Mouse (Mus musculus) MEL-GATA-1-ER (cell line): ENCODE results near the gene Sash1.

ENCODE experiments used
- DNase-seq: peaks from one replicate; pipeline ENCODE4 v3.0.0-alpha.2; 2012; ENCODE audit warnings: low read depth; ENCODE audit errors: extremely low read depth

The Sash1 gene

DNA sequence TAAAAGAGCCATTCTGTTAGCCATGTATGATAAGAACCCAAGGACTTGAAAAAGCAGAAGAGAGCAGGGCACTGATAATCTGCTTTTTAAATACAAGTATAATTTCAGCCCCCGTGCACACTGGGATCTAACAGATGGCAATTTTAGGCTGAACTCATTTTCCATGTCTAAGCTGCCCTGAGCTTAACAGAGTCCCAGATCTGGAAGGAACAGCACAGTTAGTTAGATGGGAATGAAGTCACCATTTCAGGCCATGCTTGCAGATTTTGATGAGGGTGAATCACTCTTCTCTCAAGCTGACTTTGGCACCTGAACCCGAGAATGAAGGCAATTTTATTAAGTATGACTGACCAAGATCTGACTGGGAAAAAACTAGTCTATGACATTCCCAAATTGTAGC lies 28.9 kb downstream of the Sash1 start:
- no peak for DNase-seq

DNA sequence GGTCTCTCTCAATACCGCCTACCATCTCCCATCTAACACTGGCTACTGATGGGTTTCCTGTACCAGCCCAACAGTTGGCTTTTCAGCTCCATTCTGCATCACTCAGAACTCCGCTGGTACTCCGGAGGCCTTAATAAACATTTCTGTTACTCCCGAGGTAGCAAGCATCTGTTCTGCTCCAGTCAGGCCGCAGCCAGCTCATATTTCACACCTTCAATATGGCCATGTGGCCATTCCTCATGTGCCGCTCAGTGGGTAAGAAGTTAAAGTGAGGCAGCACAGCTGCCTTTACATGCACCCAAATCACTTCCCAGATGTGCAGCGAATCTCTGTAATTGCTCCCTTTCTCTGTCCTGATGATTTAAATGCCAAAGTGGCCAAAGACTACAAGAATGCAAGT lies 32.5 kb downstream of the Sash1 start:
- no peak for DNase-seq

DNA sequence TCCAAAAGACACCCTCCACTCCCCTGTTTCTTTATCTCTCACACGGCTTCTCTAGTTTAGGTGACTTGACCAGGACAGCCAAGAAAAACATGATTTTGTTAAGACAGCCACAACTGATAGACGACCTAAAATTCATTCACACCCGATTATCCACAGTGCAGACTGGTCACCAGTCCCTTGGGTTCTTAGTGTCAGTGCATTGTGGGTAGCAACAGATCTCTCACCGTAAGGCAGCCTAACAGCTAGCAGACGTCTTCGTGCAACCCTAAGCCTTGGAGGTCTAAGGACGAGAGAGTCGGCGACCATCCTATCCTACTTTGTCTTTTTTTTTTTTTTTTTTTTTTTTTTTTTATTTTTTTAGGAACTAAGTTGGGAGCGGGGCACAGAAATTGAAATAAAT lies 34.2 kb downstream of the Sash1 start:
- no peak for DNase-seq

DNA sequence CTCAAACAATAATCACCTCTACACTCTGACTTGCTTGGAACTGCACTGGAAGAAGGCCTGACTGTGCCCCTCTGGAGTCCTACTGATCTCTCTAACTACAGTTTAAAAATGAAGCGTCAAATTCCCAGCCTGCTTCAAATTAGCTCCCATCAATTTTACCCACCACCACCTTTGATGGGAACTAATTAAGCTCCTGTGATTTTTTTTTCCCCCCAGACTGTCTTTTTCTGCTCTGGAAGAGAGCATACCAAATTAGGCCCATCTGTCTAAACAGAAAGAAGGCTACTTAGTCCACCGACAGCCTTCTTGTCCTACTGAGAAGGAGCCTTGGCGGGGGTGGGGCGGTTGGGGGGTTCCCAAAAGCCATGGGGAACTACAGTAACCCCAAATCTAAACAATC lies 37.9 kb downstream of the Sash1 start:
- DNase-seq: no peak

DNA sequence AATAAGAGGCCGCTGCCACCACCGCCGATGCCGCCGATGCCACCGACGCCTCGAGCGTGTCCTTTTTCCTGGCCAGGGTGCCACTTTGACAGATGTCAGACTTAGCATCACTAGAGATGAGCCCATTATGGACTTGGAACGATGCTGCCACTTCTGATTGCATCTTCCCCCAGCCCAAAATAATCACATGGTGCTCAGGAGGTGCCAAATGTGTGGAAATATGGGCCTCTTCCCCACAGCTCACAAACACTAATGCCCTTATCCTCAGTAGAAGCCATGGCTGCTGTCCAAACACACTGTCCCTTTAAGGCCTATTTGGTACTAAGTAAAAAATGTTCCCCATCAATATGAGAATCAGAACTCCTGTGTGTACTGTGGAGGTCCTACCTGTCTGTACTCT lies 39.6 kb downstream of the Sash1 start:
- no peak for DNase-seq

DNA sequence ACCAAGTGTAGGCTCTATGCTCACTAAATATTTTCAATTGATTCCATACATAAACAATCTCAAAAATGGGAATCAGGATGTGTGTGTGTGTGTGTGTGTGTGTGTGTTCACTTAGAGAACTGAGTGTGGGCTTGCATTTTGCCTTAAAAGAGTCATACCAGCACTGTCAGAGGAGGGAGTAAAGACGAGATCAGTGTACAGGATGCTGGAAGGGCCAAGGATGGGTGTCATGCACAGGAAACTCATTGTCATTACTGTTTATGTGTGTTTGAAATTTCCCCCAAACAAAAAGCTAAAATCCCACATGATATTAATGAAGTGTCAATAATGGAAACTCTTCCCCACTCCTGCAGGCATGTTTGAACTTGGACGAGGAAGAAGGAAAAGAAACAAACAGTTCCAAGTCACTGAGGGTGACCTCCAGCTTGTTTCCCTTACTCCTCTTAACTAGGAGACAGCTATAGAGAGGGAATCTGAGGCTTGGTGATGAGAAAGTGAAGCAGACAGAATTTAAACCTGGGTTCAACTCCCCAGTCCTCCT lies 40.6 kb downstream of the Sash1 start:
- DNase-seq: no peak

DNA sequence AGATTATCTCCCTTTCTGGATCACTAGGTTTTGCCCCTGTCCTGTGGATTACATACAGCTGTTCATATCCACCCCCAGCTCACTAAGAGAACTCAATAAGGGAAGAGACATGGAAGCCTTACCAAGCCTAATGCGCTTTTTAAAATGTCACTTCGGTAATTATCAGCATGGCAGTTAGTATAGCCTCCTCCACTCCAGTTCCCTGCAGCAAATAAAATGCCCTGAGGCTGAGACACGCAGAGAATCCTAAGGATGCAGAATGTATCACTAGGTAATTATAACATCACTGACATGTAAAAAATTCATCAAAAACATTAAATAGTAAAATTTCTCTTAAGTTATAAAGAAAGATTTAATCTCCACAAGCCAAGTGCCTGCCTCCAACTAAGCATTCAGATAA lies 45.9 kb downstream of the Sash1 start:
- DNase-seq: no peak

DNA sequence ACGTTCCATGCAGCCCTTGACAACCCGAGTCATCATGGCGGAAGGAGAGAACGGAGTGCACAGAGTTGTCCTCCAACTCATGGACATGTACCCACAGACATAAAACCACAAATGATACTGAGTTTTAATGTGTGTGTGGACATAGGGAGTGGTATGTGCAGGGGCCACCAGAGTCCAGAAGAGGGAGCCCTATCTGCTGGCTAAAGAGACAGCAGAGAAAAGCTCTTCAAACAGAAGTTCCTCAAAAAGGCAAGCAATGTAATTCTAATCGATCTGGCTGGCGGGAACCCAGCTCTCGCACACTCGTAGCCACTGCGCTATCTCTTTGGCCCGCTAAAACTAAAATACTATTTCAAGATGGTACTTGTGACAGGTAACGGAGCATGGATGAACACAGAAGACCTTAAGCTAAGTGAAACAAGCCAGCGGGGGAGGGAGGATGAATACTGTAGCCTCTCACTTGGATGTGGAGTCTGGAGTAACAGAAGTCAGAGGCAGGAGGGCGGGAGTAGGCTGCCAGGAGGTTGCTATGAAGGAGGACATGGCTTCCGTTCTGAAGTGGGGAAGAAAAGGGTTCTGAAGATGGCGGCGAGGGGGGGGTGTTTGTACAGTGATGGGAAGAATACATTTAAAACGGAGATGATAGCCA lies 51.9 kb downstream of the Sash1 start:
- no peak for DNase-seq

DNA sequence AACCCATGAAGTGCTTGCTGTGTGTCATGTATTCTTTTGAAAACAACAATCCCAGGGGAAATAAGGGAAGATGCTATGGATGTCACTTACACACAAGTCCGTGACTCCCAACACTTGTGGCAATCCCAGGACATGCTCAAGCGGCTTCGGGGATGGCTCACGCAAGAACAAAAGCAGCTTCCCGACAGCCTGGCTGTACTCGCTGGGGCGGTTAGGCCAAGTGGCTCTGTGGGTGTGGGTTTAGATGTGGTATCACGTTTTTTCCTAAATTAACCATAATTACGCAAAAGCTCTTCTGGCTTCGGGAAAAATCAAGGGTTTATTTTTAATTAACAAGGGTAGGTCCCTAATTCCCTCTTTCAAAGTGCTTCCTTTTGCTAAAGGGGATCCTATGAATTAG lies 59.6 kb downstream of the Sash1 start:
- no peak for DNase-seq

DNA sequence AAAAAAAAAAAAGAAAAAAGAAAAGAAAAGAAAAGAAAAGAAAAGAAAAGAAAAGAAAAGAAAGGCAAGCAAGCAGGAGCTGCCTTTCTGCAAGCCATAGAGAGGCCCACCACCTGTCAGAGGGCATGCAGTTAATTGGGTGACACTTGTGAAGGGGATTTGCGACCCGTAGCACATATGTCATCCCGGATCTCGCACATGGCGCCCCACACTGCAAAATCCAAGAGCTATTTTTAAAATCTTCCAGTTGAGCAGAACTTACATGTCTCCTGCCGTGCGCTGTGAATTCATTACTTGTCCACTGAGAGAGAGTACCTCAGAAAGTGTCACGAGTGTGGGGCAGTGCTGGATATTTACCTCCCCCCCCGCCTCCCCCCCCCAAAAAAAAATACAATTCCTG lies 60.0 kb downstream of the Sash1 start:
- DNase-seq: no peak

DNA sequence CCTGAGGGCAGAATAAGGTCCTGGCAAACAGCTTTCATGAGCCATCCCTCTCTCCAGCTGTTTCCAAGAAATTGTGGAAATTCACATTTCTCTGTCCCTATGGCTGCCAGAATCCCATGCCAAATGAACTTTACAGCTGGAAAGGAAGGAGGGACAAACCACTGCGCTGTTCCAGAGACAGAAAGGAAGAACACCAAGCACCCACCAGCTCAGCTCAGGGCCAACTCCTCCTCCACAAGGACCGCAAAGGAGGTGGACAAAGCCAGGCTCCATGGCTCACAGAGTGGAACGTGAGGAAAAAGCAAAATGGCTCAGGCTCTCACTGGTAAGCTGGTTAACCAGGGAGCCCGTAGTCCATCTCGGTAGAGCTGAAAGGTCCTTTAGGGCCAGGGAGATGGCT lies 67.8 kb downstream of the Sash1 start:
- DNase-seq: no peak

DNA sequence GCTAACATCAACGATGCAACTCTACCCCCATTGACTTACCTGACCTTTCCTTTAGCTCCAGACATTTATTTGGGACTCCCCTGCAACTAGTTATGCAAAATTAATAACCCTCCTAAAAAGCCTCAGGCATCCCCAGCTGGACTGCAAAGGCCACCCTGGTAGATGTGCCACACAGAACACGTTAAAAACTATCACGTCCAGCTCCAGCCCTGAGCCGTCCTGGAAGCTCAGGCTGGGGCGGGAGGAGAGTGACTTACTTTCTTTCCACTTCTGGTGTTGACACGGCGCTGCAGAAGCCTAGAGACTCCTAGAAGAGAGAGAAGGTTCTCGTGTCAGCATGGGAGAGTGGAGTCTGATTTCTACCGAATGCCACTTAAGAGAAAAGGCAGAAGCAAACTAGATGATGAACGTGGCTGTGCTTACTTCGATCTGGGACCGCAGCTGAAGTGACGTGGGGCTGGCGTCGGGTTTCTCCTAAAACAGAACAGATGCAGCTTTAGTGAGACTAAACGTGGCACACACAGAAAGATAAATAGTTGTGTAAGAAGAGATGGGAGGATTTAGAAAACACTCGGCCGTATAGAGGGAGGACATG lies 71.8 kb downstream of the Sash1 start:
- DNase-seq: no peak

DNA sequence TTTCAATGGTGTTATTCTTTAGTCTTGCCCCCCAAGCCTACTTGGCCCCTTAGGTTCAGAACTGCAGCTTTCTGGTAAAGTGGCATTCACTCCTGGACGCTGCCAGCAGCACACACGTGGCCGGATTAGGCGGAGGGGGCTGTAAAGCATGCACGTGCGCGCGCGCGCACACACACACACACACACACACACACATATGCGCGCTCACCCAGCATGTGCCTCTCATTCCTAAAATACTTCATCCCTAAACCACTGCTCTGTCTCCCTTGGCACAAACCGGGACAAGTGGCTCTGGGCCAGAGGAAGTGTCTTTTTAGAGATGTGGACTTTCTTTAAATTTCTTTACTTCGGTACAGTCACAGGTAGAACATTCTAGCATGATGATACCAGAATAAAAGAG lies 72.6 kb downstream of the Sash1 start:
- DNase-seq: no peak

DNA sequence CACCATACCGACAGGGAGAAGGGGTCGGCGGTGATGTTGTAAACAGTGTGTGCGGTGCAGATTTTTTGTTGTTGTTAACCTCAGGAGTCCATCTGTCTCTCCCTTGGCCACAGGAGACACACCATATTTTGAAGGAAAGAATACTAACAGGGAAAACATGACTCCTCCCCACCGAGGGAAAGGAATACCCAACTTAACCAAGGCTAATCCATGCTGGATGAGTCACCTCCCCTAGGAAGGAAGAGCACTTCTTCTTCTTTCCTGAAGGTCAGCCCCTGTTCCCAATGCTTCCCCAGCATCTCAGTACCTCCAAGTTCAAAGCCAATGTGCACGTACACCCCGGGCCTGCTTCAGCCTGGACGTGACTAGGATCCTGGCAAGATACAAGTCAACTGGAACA lies 73.1 kb downstream of the Sash1 start:
- no peak for DNase-seq

DNA sequence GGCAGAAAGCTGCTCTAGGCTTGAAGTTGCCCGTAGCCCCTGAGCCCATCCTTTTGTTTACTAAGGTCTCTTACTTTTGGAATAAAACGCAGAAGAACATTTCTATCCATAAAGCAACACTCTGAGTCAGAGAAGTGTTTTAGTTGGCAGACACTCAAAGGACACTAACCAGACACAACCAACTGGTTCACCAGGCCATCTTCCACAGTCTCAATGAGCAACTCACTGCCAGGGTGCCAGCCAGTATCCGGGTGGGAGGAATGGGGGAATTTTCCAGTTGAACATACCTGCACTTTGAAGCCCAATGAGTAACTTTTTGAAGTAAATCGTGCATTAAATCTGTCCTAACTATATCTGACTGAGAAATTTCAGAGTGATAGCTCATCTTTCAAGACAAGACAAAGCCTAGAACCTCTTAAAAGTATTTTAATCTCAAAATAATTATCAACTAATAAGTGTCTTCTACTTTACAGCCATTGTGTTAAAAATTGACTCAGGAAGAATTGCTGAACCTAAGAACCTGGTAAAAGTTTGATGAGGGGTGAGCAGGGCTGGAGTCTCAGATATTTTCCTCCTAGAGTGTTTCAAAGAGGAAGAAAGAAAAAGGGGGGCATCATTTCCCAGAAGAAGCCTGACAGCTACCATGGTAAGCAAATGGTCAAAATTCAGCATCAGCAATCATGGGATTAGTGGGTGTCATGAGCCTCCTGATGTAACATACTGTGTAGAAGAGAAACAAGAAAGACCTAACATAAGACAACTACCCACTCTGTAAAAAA lies 74.4 kb downstream of the Sash1 start:
- DNase-seq: no peak

DNA sequence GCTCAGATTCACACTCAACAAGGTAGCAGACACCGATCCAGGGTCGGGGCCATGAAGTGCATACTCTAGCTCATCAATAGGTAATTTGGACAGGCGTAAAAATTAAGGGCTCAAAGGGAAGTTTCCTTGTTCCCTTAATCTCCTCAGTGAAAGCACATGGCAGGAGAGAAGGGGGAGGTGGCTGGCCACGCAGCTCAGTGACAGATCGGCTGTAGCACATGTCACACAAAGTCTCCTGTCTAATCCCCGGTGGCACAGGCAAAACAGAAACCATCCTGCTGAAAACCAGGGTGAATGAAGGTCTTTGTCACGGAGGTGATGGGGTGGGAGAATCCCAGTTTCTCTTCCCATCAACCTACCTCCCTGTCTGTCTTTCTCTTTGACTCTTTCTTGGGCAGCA lies 75.4 kb downstream of the Sash1 start:
- DNase-seq: no peak

DNA sequence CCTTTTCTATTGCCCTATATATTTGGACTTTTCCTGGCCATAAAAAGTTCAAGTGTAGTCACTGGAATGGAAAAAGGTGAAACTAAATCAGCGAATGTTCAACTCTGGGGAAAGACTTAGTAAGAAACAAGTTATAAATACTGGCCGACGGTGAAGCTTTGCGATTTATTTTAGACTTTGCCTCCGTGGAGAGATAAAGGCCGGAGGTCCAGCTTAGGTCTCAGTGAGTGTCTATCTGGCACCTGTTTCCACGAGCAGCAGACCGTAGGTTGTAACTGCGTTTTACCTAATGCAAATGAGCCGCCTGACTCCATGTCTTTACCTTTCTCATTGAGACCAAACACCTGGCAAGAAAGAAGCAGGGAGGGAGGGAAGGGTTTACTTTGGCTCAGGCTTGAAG lies 77.5 kb downstream of the Sash1 start:
- no peak for DNase-seq

DNA sequence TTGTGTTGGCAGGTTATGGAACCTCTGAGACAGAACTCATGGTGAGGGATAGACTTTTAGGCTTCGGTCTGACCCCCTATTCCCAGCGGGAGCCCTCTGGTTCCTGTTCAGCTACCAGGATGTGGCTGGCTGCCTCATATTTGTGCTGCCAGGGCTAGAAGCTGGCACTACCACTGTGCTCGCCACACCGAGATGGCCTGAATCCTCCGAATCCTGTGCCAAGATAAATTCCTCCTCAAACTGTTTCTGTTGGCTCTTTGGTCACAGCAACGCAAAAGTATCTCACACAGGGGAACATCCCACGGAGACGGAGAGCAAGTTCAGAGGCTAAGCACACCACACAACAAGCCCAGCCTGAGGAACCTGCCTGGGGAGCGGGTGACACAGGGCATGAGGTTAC lies 78.3 kb downstream of the Sash1 start:
- no peak for DNase-seq

DNA sequence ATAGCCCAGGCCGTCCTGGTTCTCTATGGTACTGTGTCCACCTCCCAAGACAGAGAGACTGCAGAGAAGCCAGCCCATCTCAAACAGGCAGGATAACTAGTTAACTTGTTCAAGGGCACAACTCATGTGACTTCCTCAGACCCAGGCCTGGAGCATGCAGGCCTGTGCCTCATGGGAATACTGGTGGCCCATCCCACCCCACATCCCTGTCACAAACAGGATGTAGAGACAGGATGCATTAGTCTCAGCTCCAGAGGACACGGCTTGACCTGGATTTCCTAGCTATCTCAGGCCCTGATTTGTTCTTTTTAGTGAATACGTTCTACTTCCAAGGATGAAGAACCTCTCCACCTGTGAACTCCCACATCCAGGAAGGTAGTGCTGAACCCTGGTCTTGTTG lies 80.5 kb downstream of the Sash1 start:
- DNase-seq: no peak

DNA sequence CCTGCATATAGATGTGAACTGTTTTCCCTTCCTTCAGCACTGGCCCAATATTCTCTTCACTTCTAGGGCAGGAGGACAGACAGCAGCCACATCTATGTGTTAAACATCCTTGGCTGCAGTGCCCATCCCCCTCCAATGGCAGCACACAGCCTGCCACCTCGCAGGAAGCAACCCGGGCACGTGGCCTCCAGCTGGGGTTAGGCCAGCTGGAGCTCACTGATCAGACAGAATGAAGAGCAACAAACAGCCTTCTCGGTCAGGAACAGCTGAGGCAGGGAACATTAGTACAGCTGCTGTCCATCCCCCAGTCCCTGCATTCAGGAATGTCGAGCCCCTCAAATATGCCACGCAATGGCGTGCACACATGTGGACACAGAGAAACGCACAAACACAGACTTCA lies 81.6 kb downstream of the Sash1 start:
- no peak for DNase-seq

DNA sequence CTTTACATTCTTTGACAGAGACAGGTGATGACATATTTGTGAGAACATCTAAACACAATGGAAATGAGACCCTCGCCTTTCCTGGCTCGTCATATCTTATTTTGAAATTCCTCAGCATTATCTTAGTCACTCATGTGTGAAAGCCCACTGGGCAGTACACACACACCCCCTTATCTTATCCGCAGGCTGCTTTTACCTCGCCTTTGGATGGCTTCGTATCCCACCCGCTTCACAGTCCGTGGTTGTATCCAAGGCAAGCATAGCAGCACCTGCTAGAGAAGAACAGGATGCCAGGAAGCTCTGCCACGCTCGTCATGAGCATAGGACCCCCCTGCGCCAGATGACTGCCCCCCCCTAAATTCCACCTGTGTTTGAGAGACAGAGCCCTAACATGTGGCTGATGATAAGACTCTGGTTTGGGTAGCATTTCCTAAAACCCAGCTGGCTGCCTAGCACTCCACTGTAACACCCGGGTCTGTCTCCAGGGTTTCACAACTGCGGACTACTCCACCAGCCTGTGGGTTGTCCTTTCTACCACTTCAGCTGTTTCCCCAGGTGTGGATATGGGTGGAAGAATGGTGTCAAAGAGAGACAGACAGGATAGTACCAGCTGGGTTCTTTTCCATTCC lies 84.0 kb downstream of the Sash1 start:
- no peak for DNase-seq

DNA sequence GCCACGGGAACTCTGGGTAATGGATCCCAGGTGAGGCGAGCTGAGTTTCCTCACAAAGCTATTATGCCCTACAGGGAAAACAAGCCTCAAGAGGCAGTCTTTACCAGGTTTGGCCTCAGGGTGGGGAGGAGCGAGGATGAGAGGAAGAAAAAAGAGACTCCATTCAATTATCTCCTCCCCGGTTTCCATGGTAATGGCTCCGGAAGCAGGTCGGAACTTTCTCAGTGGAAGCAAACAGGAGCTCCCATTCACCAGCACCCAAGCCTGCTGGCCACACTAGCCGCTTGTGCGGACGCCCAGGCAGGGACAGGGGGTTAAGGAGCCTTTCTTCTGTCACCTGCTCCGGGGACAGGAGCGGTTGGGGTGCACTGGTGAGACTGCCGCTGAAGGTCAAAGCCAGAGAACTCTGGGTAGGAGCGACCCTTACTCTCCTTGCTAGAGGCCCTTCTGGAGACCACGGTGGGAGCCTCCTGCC lies 84.7 kb downstream of the Sash1 start:
- no peak for DNase-seq
